Mouse (Mus musculus) stomach, embryonic 14.5 days (tissue): ENCODE measurements around the gene Rin2. TPM values are rescaled to one million over a fixed set of nuclear protein-coding genes. Genes with fewer than 3 reads are reported as not detected.

ENCODE experiments used
- ATAC-seq: fragments of 200-750 bp; cut with Nextera tagmentation; 2 replicates; pipeline ENCODE4 v1.8.0; 2017; ENCODE audit warnings: low read depth, moderate TSS enrichment; ENCODE audit not compliant: insufficient number of reproducible peaks, insufficient read depth, low FRiP score
- H3K27ac ChIP-seq: fragments of 300-500 bp; sonication (generic); 2 replicates; pipeline ENCODE4 v1.5.1; 2014; ENCODE audit warnings: mild to moderate bottlenecking, low read length, moderate library complexity, mixed read lengths
- H3K27me3 ChIP-seq: fragments of 300-500 bp; sonication (generic); 2 replicates; pipeline ENCODE4 v1.6.1; 2014; ENCODE audit warnings: low read length, control low read depth, mixed read lengths; ENCODE audit not compliant: control insufficient read depth, insufficient read depth
- H3K36me3 ChIP-seq: fragments of 300-500 bp; sonication (generic); 2 replicates; pipeline ENCODE4 v1.6.1; 2014; ENCODE audit warnings: mild to moderate bottlenecking, control low read depth, low read length, moderate library complexity, mixed read lengths; ENCODE audit not compliant: control insufficient read depth, insufficient read depth
- H3K4me1 ChIP-seq: fragments of 300-500 bp; sonication (generic); 2 replicates; pipeline ENCODE4 v1.6.1; 2014; ENCODE audit warnings: low read length, control low read depth, mixed read lengths; ENCODE audit not compliant: control insufficient read depth, insufficient read depth
- H3K4me2 ChIP-seq: fragments of 300-500 bp; sonication (generic); replicated peaks from 2 replicates; pipeline ENCODE4 v1.6.1; 2014; ENCODE audit warnings: low read depth, low read length, control low read depth
- H3K4me3 ChIP-seq: fragments of 300-500 bp; sonication (generic); 2 replicates; pipeline ENCODE4 v1.5.1; 2014; ENCODE audit warnings: low read depth, low read length, control low read depth
- H3K9ac ChIP-seq: fragments of 300-500 bp; sonication (generic); replicated peaks from 2 replicates; pipeline ENCODE4 v1.6.1; 2014; ENCODE audit warnings: low read depth, mild to moderate bottlenecking, control low read depth, low read length, moderate library complexity, mixed read lengths
- H3K9me3 ChIP-seq: fragments of 300-500 bp; sonication (generic); 2 replicates; pipeline ENCODE4 v1.6.1; 2016; ENCODE audit warnings: low read depth, low read length, control low read depth; ENCODE audit not compliant: control insufficient read depth
- WGBS: fragments of 180-500 bp; shearing (Covaris S2); extraction: QIAGEN DNeasy Blood & Tissue Kit; methylation state at CpG from one replicate; pipeline ENCODE4 v1.1.7; 2014; 5-methylcytosine and 5-hydroxymethylcytosine counted together
- polyA plus RNA-seq: library from polyadenylated mRNA; unstranded; fragments of >200 nt; fragmentation: Nextera tagmentation; extraction: Ambion mirVana; gene quantifications from 2 replicates; pipeline ENCODE4 v1.2.1, GENCODE M21; 2014

Rin2 gene
- polyA plus RNA-seq, 1 experiment from 2014 or later = 38.0 TPM

DNA sequence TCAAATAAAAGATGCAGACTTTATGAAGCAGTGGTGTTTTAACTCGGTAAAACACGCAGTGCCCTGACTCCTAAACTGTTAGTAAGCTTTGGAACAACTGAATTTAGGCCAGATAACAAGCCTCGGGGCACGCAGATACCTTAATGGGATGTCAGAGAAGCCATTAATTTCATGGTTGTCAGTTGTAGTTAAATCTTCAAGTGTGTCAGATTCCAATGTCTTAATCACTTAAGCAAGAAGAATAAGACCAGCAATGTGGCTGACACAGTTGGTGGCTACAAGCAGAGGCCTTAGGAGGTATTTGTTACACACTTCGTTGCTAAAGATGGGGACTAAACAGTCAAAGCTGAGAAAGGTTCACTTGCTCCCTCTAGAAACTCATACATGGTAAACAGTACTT, 74.6 kb downstream of the Rin2 start:
- H3K27me3 ChIP-seq = no peaks in the 10 kb centered on the region
- 62% methylated on average over 5 of the region's 5 CpGs for WGBS

DNA sequence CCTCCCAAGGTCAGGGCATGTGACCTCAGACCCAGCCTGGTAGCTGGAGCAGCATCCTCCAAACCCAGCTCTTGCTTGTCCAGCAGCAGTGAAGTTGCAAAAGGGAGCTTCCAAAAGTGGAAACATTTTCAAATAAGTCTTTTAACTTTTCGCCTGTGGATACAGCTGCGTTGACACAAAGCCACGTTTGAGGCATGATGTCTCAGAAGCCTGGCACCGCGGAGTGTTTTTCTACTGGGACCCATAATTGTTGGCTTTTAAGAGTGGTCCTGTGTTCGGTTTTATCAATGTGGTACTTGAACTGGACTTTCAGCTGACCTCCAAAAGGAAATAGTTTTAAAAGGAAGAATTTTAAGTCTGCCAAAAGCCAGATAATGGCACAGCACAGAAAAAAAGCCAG, 77.6 kb downstream of the Rin2 start:
- ATAC-seq = no peak
- no peak overlapping the region for H3K27ac ChIP-seq
- H3K4me2 ChIP-seq = no peak overlapping the region
- WGBS = 56% methylated on average over 6 of the region's 6 CpGs
- H3K27me3 ChIP-seq = no peaks in the 10 kb centered on the region
- H3K4me3 ChIP-seq = no peak overlapping the region
- H3K9ac ChIP-seq = no peak overlapping the region
- H3K9me3 ChIP-seq = no peaks in the 10 kb centered on the region
- H3K36me3 ChIP-seq = no peaks in the 10 kb centered on the region
- no peaks in the 10 kb centered on the region for H3K4me1 ChIP-seq

More for the DNA sequence above, 74.6 kb downstream of the Rin2 start:
- ATAC-seq = no peak
- Histone ChIP-seq H3K4me2 (no peak overlapping the region), H3K9me3 (no peaks in the 10 kb centered on the region), H3K36me3 (no peaks in the 10 kb centered on the region), H3K27ac (no peak overlapping the region), H3K9ac (no peak overlapping the region), H3K4me1 (no peaks in the 10 kb centered on the region), H3K4me3 (no peak overlapping the region)

DNA sequence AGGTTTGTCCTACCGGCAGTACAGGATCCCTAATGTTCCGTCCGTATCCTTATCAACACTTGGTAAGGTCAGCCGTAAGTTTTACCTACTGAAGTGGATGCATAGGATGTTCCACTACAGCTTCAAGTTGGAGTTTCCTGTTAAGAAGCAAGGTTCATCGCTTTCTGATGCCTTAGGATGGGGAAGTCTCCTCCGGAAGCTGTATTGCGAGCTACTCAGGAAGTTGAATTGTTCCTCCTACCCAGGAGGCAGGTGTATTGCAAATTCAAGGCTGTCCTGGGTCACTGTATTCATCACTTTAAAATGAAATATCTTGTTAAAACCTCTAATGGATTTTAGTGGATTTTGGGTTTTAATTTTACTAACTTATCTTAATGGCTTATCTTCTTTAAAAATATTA, 79.0 kb downstream of the Rin2 start:
- Histone ChIP-seq H3K36me3 (no peaks in the 10 kb centered on the region), H3K27me3 (no peaks in the 10 kb centered on the region), H3K9me3 (no peaks in the 10 kb centered on the region), H3K4me1 (no peaks in the 10 kb centered on the region), H3K27ac (no peak overlapping the region), H3K4me2 (no peak overlapping the region), H3K4me3 (no peak overlapping the region), H3K9ac (no peak overlapping the region)
- ATAC-seq = no peak
- WGBS = 84% methylated on average over 7 of the region's 7 CpGs

DNA sequence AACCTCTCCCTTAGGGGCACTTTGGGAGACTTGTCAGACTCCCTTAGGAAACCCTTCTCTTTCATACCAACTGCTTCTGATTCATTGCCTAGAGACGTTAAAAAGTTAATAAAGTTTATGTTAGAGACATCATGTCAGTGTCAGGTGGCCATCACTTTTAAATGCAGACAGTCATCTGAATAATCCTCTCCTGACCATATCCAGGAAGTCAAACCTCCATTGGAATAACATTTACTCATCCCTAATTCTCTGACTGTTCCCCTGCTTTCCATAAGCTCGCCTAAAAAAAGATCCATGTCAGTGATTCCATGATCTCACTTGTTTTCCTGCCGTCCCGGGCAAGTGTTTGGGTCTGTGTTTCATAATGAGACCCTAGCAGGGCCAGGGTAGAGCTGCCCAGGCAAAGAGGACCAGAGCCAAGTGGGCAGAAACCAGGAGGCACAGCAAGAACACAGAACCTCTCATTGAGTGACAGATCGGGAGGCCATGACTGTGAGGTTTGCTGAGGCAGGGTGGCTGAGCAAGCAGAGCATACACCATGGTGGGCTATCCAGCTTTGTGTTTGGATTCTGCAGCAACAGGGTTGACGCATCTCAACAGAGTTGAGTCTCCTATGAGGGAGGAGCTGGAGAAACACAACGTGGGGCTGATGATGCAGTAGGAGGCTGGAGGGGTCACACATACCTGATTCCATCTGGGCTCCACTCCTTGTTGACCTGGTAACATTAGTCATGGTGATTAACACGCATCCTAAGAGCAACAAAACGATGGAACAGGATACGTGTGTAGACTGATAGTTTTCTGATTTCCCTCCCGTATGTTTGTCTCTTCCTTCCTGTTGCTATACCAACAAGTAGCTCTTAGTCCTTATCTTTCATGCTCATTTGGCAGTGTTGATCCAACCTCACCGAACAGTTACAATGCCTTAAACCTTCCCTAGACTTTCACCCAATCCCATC, 81.1 kb downstream of the Rin2 start:
- H3K4me1 ChIP-seq = 0 out of 2 replicates have a peak, but pooled peaks cover 6% of the 10 kb centered on the region
- H3K9ac ChIP-seq = no peak overlapping the region
- no peaks in the 10 kb centered on the region for H3K27me3 ChIP-seq
- no peak overlapping the region for H3K27ac ChIP-seq
- H3K9me3 ChIP-seq = no peaks in the 10 kb centered on the region
- no peak for ATAC-seq
- no peaks in the 10 kb centered on the region for H3K36me3 ChIP-seq
- H3K4me2 ChIP-seq = no peak overlapping the region
- no peak overlapping the region for H3K4me3 ChIP-seq
- WGBS = 79% methylated on average over 12 of the region's 12 CpGs

DNA sequence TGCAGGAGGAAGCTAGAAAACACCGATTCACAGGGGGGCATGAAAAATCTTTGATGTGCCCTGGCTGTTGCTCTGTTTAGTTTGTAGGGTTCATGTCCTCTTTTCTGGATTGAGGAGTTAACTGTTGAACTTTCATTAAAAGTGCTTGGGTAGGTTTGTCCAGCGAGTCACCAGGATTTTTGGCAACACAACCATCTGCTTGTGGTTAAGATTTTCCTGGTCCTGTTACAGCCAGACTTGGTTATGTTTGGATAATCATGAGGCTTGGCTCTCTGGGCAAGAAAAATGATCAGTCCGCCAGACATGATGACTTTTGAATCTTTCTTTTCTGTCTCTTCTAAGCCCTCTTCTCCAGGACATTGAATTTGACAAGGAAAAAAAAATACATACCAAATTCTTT, 85.1 kb downstream of the Rin2 start:
- no peak overlapping the region for H3K27ac ChIP-seq
- 43% methylated on average over 3 of the region's 3 CpGs for WGBS
- H3K9me3 ChIP-seq = no peaks in the 10 kb centered on the region

DNA sequence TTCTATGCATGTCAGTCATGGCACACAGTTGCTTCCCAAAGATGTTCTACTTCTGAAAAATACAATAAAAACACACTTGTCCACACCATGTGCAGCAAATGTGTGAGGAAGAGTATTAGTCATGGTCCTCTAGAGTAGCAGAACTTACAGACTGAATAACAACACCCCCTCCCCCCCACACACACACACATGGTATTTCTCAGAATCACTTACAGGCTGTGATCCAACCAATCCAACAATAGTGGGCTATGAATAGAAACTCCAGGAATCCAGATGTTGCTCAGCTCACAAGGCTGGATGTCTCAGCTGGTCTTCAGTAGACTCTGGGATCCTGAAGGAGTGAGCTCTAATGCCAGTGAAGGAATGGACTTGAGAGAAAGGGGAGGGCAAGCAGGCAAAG, 86.4 kb downstream of the Rin2 start:
- Histone ChIP-seq H3K36me3 (no peaks in the 10 kb centered on the region), H3K9ac (no peak overlapping the region), H3K4me2 (no peak overlapping the region), H3K27ac (no peak overlapping the region), H3K4me3 (no peak overlapping the region), H3K9me3 (no peaks in the 10 kb centered on the region), H3K4me1 (0 out of 2 replicates have a peak, but pooled peaks cover 6% of the 10 kb centered on the region), H3K27me3 (no peaks in the 10 kb centered on the region)
- no peak for ATAC-seq

More for the DNA sequence above, 85.1 kb downstream of the Rin2 start:
- no peak overlapping the region for H3K9ac ChIP-seq
- ATAC-seq = no peak
- no peaks in the 10 kb centered on the region for H3K36me3 ChIP-seq
- no peak overlapping the region for H3K4me3 ChIP-seq
- no peak overlapping the region for H3K4me2 ChIP-seq
- no peaks in the 10 kb centered on the region for H3K27me3 ChIP-seq
- 0 out of 2 replicates have a peak, but pooled peaks cover 6% of the 10 kb centered on the region for H3K4me1 ChIP-seq

DNA sequence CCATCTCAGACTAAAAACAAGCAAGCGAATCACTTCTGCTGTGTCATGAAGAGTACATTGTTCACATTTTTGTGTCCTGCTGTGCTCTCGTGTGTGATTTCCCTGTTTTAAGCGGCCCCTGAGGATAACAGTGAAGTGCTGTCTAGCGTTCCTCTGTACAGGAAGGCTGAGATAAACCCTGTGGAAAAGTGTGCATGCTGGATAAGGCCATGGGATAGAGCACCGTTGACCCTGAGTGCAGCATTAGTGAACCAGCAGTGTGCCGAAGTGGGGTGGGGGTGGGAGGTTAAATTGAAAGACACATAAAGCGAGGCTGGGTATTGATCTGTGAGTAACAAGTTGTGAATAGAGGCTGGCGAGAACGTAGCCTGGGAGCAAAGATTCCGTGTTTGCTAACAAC, 94.9 kb downstream of the Rin2 start:
- H3K4me1 ChIP-seq = peaks cover 11% of the 10 kb centered on the region; the same call in 1 of the 2 replicates
- no peaks in the 10 kb centered on the region for H3K27me3 ChIP-seq
- H3K9me3 ChIP-seq = no peaks in the 10 kb centered on the region
- no peaks in the 10 kb centered on the region for H3K36me3 ChIP-seq
- no peak overlapping the region for H3K27ac ChIP-seq
- 51% methylated on average over 10 of the region's 10 CpGs for WGBS
- no peak overlapping the region for H3K9ac ChIP-seq
- H3K4me3 ChIP-seq = no peak overlapping the region
- no peak overlapping the region for H3K4me2 ChIP-seq
- ATAC-seq = no peak

DNA sequence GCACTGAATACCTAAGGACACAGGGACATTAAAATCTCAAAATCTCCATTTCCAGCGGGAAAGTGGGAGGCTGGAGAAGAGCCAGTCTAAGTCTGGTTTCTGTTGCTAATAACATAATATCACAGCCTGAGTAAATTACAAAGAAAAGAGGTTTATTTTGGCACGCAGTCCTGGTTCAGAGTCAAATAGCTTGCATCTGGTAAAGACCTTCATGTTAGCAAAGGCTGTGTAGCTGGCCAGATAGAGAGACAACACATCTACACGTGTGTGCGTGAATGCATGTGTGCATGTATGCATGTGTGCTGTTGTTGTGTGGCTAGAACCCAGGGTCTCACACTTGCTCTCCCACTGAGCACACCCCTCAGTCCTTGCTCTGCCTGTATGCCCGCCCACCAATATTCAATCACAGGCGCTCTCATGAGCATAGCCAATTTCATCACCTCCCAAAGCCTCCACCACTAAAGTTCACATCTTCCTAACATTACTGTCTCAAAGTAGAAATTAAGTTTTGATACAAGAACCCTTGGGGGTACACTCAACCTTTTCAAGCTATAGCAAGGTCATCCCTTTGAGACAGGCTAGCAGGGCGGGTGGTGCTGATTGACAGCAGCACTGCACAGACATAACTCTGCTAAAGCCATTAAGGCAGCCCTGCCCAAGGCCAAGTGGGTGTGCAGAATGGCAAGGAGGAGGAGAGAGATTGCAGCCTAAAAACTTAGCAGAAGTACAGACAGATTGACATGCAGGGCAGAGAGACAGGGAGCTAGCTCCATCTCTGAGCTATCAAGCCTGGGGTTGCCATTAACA, 95.9 kb downstream of the Rin2 start:
- Histone ChIP-seq H3K4me3 (no peak overlapping the region), H3K9ac (no peak overlapping the region), H3K9me3 (no peaks in the 10 kb centered on the region), H3K27me3 (no peaks in the 10 kb centered on the region), H3K4me2 (no peak overlapping the region), H3K4me1 (peaks cover 11% of the 10 kb centered on the region; the same call in 1 of the 2 replicates), H3K36me3 (no peaks in the 10 kb centered on the region), H3K27ac (no peak overlapping the region)
- no peak for ATAC-seq
- WGBS = 73% methylated on average over 7 of the region's 7 CpGs
